Mouse (Mus musculus): ENCODE measurements around the gene Ssr3.

DNA sequence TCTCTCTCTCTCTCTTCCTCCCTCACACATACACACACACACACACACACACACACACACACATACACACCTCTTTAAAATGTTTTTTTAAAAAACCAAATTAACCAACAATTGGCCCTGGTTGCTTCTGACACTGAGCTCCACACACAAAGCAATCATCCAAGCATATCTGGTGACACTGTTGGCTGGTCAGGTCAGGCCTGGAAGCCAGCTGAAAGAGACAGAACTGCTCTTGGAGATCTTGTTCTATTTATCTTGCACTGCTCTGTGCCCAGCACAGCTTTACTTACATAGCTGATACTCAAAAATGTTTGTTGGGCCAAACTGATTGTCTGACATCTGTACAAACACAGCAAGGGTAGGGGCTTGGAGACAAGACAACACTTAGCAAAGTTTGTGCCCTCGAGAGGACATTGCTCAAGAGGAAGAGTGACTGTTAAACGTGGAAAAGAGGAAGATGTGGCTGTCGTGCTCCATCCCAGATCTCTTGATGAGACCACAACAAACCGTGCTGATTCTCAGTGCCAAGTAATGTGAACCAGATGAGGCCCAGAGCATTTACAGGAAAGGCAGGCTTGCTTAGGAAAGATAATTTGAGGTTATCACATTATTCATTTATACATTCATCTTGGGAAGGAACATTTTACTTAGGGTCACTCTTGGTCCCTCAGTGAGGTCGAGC is 25.6 kb upstream of the Ssr3 start:
- TF ChIP-seq CTCF (IDR thresholded peaks at IDR 0.05) = no peak
- TF ChIP-seq POLR2A (IDR thresholded peaks at IDR 0.05; ENCODE audit: insufficient read depth, low read depth, low read length) = no peak
